Mouse (Mus musculus): ENCODE measurements around the gene Tubb2b. TPM values are rescaled to one million over a fixed set of nuclear protein-coding genes. Genes with fewer than 3 reads are reported as not detected.

Gene Tubb2b
- polyA plus RNA-seq, 1 experiment from 2014 or later, result 1.4 TPM

DNA sequence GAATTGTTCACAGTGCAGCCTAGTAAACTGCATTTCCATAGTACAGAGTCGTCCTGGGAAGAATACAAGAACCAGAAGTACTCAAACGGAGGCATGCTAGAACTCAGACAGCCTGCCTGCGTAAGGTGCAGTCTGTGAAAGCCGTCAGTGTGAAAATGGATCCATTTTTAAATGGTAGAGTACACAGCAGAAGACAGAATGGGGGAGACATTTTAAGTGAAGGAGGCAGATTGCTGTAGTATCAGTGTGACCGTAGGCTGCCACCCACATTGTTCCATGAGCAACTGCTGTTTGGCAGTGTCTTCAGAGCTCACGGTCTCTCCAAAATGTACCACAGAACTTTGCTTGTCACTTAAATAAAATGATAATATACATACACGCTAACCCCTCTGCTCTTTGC lies 4.0 kb upstream of the Tubb2b start:
- ATAC-seq (ENCODE audit: insufficient read depth), result no peak
- no peaks in the 10 kb centered on the region for H3K9me3 ChIP-seq (replicated peaks)
- H3K4me2 ChIP-seq, result no peak overlapping the region
- H3K9ac ChIP-seq, result no peak overlapping the region
- H3K27ac ChIP-seq (replicated peaks), result no peak overlapping the region
- no peaks in the 10 kb centered on the region for H3K36me3 ChIP-seq (replicated peaks)
- peaks cover 80% of the 10 kb centered on the region for H3K27me3 ChIP-seq
- H3K4me1 ChIP-seq (replicated peaks), result peaks cover 29% of the 10 kb centered on the region
- 64% methylated on average over 7 of the region's 7 CpGs for WGBS (ENCODE audit: insufficient replicate concordance)
- no peak overlapping the region for H3K4me3 ChIP-seq (replicated peaks)

DNA sequence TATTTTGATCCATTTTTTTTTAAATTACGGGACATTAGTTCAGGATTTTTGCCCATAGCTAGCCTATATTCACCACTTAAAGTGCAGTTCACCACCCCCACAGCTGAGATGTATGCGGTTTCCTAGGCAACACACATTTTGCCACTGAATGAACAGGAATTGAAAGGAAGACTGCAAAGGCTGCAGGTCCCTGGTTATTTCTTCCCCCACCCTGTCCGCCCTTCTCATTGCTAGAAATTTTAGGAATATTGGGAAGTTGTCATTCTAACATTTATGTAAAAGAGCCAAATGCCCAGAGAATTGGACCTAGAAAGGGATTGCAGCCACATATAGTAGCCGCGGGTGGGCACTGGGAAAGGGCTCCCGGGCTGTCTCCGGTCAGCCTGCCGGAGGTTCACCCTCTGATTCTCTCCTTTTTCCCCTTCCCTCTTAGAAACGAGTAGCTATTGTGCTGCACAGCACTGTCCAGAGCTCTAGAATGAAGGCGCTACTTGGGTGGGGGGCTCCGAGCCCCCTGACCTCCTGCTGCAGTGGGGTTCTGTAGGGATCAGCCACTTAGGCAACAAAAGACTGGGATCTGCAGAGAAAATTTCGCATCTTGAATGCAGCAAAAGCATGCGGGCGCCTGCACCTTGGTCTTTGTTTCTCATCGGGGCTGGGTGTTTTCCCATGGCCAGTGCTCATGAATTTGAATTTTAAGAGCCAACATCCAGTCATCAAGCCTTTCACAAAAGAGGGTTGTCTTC lies 3.2 kb upstream of the Tubb2b start:
- WGBS (ENCODE audit: insufficient replicate concordance), result 12% methylated on average over 15 of the region's 15 CpGs
- H3K27me3 ChIP-seq, result peaks cover 88% of the 10 kb centered on the region

DNA sequence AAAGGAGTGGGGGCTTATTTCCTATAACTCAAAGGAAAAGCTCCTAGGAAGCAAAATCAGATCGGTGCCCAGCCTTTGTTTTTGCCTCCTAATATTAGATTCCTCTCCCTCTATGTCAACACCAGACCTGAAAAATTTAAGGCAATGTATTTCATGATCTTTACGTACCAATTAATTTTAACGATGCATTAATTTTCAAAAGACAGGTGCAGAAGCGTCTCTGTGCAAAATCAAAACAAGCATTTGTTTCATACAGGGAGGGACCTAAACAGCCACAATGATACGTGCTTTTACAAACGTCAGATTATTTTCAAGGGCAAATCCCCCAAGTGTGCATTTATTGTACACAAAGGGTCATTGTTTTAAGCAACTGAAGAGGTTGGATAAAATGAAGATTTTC lies 2.6 kb upstream of the Tubb2b start:
- H3K4me2 ChIP-seq, result no peak overlapping the region
- H3K4me1 ChIP-seq (replicated peaks), result peaks cover 29% of the 10 kb centered on the region
- no peaks in the 10 kb centered on the region for H3K9me3 ChIP-seq (replicated peaks)
- 26% methylated on average over 6 of the region's 6 CpGs for WGBS (ENCODE audit: insufficient replicate concordance)
- no peak for ATAC-seq (ENCODE audit: insufficient read depth)
- peaks cover 92% of the 10 kb centered on the region for H3K27me3 ChIP-seq
- H3K27ac ChIP-seq (replicated peaks), result no peak overlapping the region
- no peaks in the 10 kb centered on the region for H3K36me3 ChIP-seq (replicated peaks)
- H3K4me3 ChIP-seq (replicated peaks), result no peak overlapping the region
- no peak overlapping the region for H3K9ac ChIP-seq

More for the DNA sequence above, 3.2 kb upstream of the Tubb2b start:
- Histone ChIP-seq H3K4me2 (no peak overlapping the region), H3K9me3 (replicated peaks) (no peaks in the 10 kb centered on the region), H3K36me3 (replicated peaks) (no peaks in the 10 kb centered on the region), H3K27ac (replicated peaks) (no peak overlapping the region), H3K4me3 (replicated peaks) (no peak overlapping the region), H3K4me1 (replicated peaks) (peaks cover 29% of the 10 kb centered on the region), H3K9ac (no peak overlapping the region)
- ATAC-seq (ENCODE audit: insufficient read depth), result no peak

- Histone ChIP-seq H3K27me3 (peaks cover 92% of the 10 kb centered on the region), H3K4me3 (replicated peaks) (no peak overlapping the region), H3K4me1 (replicated peaks) (peaks cover 29% of the 10 kb centered on the region), H3K9me3 (replicated peaks) (no peaks in the 10 kb centered on the region), H3K9ac (no peak overlapping the region), H3K27ac (replicated peaks) (no peak overlapping the region), H3K36me3 (replicated peaks) (no peaks in the 10 kb centered on the region), H3K4me2 (peak overlapping the region; percentile 13; the same call in 1 of the 2 replicates)
- ATAC-seq (ENCODE audit: insufficient read depth), result no peak
- 3% methylated on average over 15 of the region's 15 CpGs for WGBS (ENCODE audit: insufficient replicate concordance)
These were observed 2.0 kb upstream of the Tubb2b start for GRCm38 (mm10) chr13:34132299-34132698.

DNA sequence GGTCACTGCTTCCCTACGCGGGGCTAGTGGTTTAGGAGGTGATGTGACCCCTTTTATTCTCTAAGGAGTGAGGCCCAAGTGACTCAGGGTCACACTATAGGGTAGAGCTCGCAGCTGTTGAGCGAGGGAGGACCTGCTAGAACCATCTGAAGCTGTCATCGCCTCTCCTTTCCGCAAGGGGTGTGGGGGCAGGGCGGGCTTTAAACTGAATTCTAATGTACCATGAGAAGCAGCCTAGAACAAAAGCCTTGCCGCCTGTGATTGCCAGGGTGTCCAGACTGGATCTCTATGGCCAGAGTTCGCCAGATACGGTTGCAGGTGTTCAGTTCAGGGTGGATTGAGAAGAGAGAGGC lies 1.4 kb upstream of the Tubb2b start:
- Histone ChIP-seq H3K9ac (no peak overlapping the region), H3K36me3 (replicated peaks) (no peaks in the 10 kb centered on the region), H3K4me2 (peak overlapping the region; percentile 72), H3K9me3 (replicated peaks) (no peaks in the 10 kb centered on the region), H3K27me3 (peaks cover 86% of the 10 kb centered on the region), H3K4me3 (replicated peaks) (0 out of 2 replicates have a peak overlapping the region, but pooled peaks have one; percentile 14), H3K4me1 (replicated peaks) (peaks cover 29% of the 10 kb centered on the region), H3K27ac (replicated peaks) (no peak overlapping the region)
- 2% methylated on average over 10 of the region's 10 CpGs for WGBS (ENCODE audit: insufficient replicate concordance)
- ATAC-seq (ENCODE audit: insufficient read depth), result no peak

DNA sequence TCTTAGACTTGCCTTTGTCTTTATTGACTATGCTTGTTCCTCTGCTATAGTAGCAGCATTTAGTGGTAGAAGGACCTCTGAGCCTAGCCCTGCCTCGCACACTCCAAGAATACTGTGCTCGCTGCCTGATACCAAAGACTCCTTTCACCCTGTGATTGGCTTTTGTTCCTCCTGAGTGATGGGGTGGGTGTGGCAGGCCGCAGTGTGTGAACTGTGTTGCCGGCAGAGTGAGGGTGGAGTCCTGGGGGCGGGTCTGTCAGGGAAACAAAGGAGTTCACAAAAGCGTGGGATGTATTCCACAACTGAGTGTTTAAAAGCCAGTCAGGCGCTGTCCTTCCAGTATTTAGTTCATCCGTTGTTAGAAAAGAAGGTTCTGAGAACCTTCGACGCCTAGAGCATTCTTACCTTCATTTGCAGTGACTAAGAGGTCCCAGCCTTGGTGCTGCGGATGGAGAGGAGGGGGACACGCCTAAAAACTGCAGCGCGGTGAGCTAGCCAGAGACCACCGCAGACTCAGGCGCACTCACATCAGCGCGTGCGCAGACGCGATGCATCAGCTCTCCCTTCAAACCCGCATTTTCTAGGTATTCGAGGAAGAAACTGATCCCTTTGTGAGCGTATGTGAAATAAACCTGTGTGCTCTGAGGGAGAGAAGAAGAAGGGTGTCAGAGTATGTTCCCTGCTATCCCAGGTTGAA lies 893 bp upstream of the Tubb2b start:
- peaks cover 85% of the 10 kb centered on the region for H3K27me3 ChIP-seq
- WGBS (ENCODE audit: insufficient replicate concordance), result under 1% methylated on average over 24 of the region's 24 CpGs
- H3K9me3 ChIP-seq (replicated peaks), result no peaks in the 10 kb centered on the region
- peak overlapping the region; percentile 14; the same call in 1 of the 2 replicates for H3K4me3 ChIP-seq (replicated peaks)
- H3K4me1 ChIP-seq (replicated peaks), result peaks cover 29% of the 10 kb centered on the region
- no peak for ATAC-seq (ENCODE audit: insufficient read depth)
- no peak overlapping the region for H3K9ac ChIP-seq
- H3K36me3 ChIP-seq (replicated peaks), result no peaks in the 10 kb centered on the region
- no peak overlapping the region for H3K27ac ChIP-seq (replicated peaks)
- peak overlapping the region; percentile 72 for H3K4me2 ChIP-seq

DNA sequence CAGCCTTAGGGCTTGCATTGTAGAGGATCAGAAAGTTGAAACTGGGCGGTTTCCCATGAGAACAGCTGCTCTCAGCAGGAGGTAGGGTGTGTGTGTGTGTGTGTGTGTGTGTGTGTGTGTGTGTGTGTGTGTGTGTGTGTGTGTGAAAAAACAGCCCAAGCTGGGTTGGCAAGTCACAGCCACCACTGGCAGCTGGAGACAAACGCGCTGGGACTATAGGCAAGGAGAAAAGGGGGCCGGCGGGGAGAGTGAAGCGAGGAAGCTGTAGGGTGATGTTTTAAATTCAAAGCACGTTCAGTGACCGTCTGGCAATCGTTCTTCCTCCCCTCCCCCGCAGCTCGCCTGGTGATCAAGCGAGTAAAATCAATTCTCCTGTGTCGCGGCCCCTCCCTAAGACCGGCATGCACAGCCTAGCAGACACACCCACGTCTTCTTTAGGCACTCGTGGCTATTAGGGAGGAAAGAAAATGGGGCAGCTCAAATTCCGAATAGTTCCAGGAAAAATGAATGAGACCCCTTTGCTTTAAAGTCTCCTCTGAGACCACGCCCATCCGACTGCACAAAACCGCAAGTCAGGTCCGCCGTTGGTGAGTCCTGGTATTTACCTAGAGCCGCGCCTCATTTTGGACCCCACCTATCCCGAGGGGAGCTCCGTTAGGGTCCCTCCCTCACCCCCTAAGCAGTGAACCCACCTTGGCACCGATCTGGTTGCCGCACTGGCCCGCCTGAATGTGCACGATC lies 611 bp downstream of the Tubb2b start:
- Histone ChIP-seq H3K9ac (peak overlapping the region; percentile 25; the same call in 1 of the 2 replicates), H3K9me3 (replicated peaks) (no peaks in the 10 kb centered on the region), H3K36me3 (replicated peaks) (no peaks in the 10 kb centered on the region), H3K4me3 (replicated peaks) (peak overlapping the region; percentile 51), H3K27ac (replicated peaks) (no peak overlapping the region), H3K27me3 (peaks cover 76% of the 10 kb centered on the region), H3K4me1 (replicated peaks) (peaks cover 29% of the 10 kb centered on the region), H3K4me2 (peak overlapping the region; percentile 72)
- ATAC-seq (ENCODE audit: insufficient read depth), result no peak
- 3% methylated on average over 31 of the region's 31 CpGs for WGBS (ENCODE audit: insufficient replicate concordance)

DNA sequence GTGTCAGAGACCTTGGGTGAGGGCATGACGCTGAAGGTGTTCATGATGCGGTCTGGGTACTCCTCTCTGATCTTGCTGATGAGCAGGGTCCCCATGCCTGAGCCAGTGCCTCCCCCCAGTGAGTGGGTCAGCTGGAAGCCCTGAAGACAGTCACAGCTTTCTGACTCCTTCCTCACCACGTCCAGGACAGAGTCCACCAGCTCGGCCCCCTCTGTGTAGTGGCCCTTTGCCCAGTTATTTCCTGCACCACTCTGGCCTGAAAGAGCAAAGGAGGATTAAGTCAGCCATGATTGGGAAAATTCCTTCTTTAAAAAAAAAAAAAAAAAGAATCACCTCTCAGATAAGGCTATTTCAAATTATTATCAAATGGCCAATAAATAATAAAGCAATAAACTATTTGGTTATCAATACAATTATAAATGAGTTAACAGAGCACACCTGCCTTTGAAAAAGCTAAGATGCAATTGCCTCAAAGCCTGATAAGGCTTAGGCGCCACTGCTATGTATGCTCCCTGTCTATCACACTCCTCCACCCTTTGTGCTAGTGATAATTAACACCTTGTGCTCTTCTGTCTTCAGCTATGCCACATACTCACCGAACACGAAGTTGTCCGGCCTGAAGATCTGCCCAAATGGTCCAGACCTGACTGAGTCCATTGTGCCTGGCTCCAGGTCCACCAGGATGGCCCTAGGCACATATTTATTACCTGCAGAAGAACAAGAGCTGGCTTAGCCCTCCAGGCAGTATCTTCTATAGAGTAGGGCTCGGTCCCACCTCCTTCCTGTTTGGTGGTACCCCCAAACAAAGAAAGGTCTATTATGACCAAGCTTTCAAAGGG lies 1.8 kb downstream of the Tubb2b start:
- Histone ChIP-seq H3K27me3 (peaks cover 65% of the 10 kb centered on the region), H3K9ac (no peak overlapping the region), H3K4me1 (replicated peaks) (peaks cover 29% of the 10 kb centered on the region), H3K36me3 (replicated peaks) (no peaks in the 10 kb centered on the region), H3K4me3 (replicated peaks) (no peak overlapping the region), H3K9me3 (replicated peaks) (no peaks in the 10 kb centered on the region), H3K4me2 (no peak overlapping the region), H3K27ac (replicated peaks) (no peak overlapping the region)
- 55% methylated on average over 9 of the region's 9 CpGs for WGBS (ENCODE audit: insufficient replicate concordance)
- ATAC-seq (ENCODE audit: insufficient read depth), result no peak

DNA sequence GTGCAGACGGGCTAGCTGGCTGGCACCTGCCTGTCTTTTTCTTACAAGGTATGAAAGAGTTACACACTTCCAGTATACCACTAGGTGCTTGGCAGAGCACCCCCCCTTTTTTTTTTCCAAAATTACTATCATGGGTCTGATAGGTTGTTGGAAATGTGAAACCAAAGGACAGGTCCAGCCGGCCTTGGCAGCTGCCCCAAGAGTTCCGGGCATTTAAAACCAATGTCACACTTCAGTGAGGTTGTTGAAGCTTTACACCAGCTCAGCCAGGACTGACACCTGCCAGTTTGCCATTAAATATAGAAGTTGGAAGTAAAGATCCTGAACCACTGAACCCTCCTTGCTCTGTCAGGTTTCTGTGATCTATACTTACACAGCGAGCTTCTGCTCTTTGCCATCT lies 4.6 kb downstream of the Tubb2b start:
- 67% methylated on average over 4 of the region's 4 CpGs for WGBS (ENCODE audit: insufficient replicate concordance)
- no peak overlapping the region for H3K27ac ChIP-seq (replicated peaks)
- H3K4me1 ChIP-seq (replicated peaks), result peaks cover 14% of the 10 kb centered on the region
- no peak overlapping the region for H3K4me2 ChIP-seq
- H3K9ac ChIP-seq, result no peak overlapping the region
- ATAC-seq (ENCODE audit: insufficient read depth), result no peak
- peaks cover 37% of the 10 kb centered on the region for H3K27me3 ChIP-seq
- no peak overlapping the region for H3K4me3 ChIP-seq (replicated peaks)
- no peaks in the 10 kb centered on the region for H3K9me3 ChIP-seq (replicated peaks)
- H3K36me3 ChIP-seq (replicated peaks), result no peaks in the 10 kb centered on the region

DNA sequence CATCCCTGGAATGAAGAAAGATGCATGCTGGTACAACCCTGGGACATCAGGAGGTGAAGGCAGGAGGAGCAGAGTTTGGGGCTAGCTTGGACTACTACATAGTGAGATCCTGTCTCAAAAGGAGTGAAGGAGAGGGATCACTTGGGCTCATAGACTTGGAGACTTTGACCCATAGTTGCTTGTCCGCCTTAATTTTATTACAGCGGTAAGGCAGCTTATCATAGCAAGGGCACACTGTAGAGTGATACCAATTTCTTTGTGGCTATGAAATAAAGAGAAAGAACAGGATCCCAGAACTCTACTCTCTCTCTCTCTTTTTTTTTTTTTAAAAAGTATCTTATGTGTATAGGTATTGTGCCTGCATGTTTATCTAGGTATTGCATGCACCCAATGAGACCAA lies 9.7 kb downstream of the Tubb2b start:
- Histone ChIP-seq H3K4me2 (no peak overlapping the region), H3K27ac (replicated peaks) (no peak overlapping the region), H3K36me3 (replicated peaks) (no peaks in the 10 kb centered on the region), H3K4me3 (replicated peaks) (no peak overlapping the region), H3K9ac (no peak overlapping the region), H3K27me3 (peaks cover 3% of the 10 kb centered on the region; the same call in 1 of the 2 replicates), H3K9me3 (replicated peaks) (no peaks in the 10 kb centered on the region), H3K4me1 (replicated peaks) (peaks cover 18% of the 10 kb centered on the region)
- 81% methylated on average over 2 of the region's 2 CpGs for WGBS (ENCODE audit: insufficient replicate concordance)
- ATAC-seq (ENCODE audit: insufficient read depth), result no peak
